Mouse (Mus musculus): ENCODE results near the gene A230050P20Rik. TPM values are rescaled to one million over a fixed set of nuclear protein-coding genes. Genes with fewer than 3 reads are reported as not detected.
A peak's percentile ranks its signal among the peaks of the same experiment; 100 is the strongest.

The A230050P20Rik gene
- polyA plus RNA-seq, 2 experiments, result 4.5 to 25.4 TPM

DNA sequence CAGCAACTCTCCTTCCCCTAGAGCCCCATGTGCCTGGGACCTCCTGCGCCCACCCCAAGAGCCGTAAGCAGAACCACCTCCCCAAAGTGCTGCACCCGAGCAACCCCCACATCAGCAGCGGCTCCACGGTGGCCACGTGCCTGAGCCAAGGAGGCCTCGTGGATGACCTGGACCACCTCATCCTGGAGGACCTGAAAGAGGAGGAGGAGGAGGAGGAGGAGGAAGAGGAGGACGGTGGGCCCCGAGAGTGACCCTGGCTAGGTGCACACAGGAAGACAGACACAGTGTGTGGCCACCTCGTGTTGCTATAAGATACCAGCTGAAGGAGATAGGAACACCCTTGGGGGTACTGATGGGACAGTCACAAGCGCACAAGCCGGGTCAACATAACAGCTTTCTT is 5.1 kb downstream of the A230050P20Rik start:
- ATAC-seq (ENCODE audit: low FRiP score, low read depth) (no peak), DNase-seq (ENCODE audit: low spot score) (no peak)
- H3K9ac ChIP-seq (ENCODE audit: low read depth, low read length, severe bottlenecking), result no peak overlapping the region
- no peak overlapping the region for H3K4me3 ChIP-seq (replicated peaks; ENCODE audit: low read length)
- H3K4me2 ChIP-seq (replicated peaks; ENCODE audit: low read depth, low read length, severe bottlenecking), result no peak overlapping the region
- no peak for TF ChIP-seq POLR2A (IDR thresholded peaks at IDR 0.05; ENCODE audit: borderline replicate concordance, extremely low read depth, insufficient read depth, insufficient read length)
- 82% methylated on average over 12 of the region's 12 CpGs for WGBS
- no peaks in the 10 kb centered on the region for H3K9me3 ChIP-seq (ENCODE audit: control insufficient read depth, low read length)
- no peaks in the 10 kb centered on the region for H3K36me3 ChIP-seq (ENCODE audit: control insufficient read depth, insufficient read depth, low read length)
- no peak overlapping the region for H3K27ac ChIP-seq (replicated peaks; ENCODE audit: low read depth, low read length)
- peaks cover 15% of the 10 kb centered on the region for H3K27me3 ChIP-seq (ENCODE audit: control insufficient read depth, insufficient read depth, low read length)
- H3K4me1 ChIP-seq (ENCODE audit: control insufficient read depth, insufficient read depth, low read length), result no peaks in the 10 kb centered on the region

DNA sequence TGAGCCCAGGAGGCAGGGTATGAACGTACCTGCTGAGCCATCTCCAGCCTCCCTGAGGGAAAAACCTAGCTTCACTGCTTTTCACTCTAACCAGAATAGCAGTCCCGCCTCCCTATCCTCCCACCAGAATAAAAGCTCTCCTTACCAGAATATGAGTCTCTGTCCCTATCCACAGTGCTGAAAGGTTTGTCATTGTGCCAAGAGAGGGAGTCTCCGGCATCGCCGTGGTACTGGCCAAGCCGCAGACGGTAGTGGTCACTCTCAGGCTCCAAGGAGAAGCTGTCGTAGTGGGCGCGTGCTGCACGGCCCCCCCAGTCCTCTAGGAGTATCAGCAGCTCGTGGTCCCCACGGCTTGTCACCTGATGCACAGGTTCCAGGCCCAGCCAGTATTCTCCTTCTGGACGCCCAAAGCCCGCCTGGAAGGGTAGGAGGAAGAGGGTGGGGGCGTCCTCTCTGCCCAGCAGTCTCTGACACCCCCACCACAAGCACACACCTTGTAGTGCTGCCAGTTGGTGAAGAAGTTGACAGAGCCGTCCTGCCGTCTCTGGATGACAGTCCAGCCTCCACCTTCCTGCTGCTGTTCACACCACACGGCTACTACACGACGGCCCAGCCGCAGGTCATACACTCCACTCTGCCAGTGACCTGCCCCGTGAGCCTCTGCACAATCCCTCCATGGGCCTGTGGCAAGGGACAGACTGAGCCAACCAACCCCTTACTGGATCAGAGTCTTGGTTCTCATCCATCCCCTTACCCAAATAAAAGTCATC is 6.8 kb downstream of the A230050P20Rik start:
- 60% methylated on average over 23 of the region's 23 CpGs for WGBS
- Histone ChIP-seq H3K4me3 (replicated peaks; ENCODE audit: low read length) (no peak overlapping the region), H3K36me3 (ENCODE audit: control insufficient read depth, insufficient read depth, low read length) (no peaks in the 10 kb centered on the region), H3K27me3 (ENCODE audit: control insufficient read depth, insufficient read depth, low read length) (no peaks in the 10 kb centered on the region), H3K27ac (replicated peaks; ENCODE audit: low read depth, low read length) (no peak overlapping the region), H3K9me3 (ENCODE audit: control insufficient read depth, low read length) (no peaks in the 10 kb centered on the region), H3K4me2 (replicated peaks; ENCODE audit: low read depth, low read length, severe bottlenecking) (no peak overlapping the region), H3K9ac (ENCODE audit: low read depth, low read length, severe bottlenecking) (no peak overlapping the region), H3K4me1 (ENCODE audit: control insufficient read depth, insufficient read depth, low read length) (no peaks in the 10 kb centered on the region)
- TF ChIP-seq POLR2A (IDR thresholded peaks at IDR 0.05; ENCODE audit: borderline replicate concordance, extremely low read depth, insufficient read depth, insufficient read length), result no peak
- ATAC-seq (ENCODE audit: low FRiP score, low read depth) (no peak), DNase-seq (ENCODE audit: low spot score) (no peak)

DNA sequence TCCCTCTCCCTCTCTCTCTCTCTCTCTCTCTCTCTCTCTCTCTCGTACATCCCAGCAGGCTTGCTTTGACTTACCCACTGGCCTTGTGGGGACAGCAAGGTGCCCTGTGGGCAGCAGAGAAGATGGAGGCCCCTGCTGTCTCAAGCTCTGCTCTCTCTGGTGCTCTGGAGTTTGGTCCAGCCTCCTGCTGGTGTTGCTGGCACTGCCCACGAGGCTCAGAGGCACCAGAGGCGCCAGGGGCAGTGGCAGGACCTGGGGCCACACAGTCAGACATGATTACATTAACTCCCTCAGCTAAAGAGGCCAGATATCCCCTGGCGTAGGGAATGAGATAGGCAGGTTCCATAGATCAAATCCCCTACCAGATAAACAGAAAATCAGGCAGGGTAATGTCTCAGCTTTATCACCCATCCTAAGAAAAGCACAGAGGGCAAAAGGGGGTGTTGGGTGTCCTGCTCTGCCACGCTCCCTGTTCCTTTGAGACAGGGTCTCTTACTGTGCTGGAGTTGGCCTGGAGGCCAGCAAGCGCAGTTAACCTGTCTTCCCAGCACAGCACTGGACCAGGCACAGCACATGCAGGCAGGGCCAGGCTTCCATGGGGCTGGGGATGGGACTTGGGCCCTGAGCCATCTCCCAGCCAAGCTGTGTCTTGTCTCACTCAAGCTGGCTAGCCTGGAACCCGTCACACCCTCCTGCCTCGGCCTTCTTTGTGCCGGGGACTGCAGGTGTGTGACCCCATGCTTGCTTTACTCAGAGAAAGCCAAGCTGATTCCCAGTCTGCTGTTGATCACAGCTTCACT is 8.1 kb downstream of the A230050P20Rik start:
- ATAC-seq (ENCODE audit: low FRiP score, low read depth) (no peak), DNase-seq (ENCODE audit: low spot score) (no peak)
- WGBS, result 62% methylated on average over 9 of the region's 9 CpGs
- TF ChIP-seq POLR2A (IDR thresholded peaks at IDR 0.05; ENCODE audit: borderline replicate concordance, extremely low read depth, insufficient read depth, insufficient read length), result no peak
- no peak overlapping the region for H3K9ac ChIP-seq (ENCODE audit: low read depth, low read length, severe bottlenecking)
- no peaks in the 10 kb centered on the region for H3K27me3 ChIP-seq (ENCODE audit: control insufficient read depth, insufficient read depth, low read length)
- H3K4me2 ChIP-seq (replicated peaks; ENCODE audit: low read depth, low read length, severe bottlenecking), result no peak overlapping the region
- no peaks in the 10 kb centered on the region for H3K36me3 ChIP-seq (ENCODE audit: control insufficient read depth, insufficient read depth, low read length)
- no peaks in the 10 kb centered on the region for H3K4me1 ChIP-seq (ENCODE audit: control insufficient read depth, insufficient read depth, low read length)
- H3K4me3 ChIP-seq (replicated peaks; ENCODE audit: low read length), result no peak overlapping the region
- H3K9me3 ChIP-seq (ENCODE audit: control insufficient read depth, low read length), result no peaks in the 10 kb centered on the region
- H3K27ac ChIP-seq (replicated peaks; ENCODE audit: low read depth, low read length), result no peak overlapping the region

DNA sequence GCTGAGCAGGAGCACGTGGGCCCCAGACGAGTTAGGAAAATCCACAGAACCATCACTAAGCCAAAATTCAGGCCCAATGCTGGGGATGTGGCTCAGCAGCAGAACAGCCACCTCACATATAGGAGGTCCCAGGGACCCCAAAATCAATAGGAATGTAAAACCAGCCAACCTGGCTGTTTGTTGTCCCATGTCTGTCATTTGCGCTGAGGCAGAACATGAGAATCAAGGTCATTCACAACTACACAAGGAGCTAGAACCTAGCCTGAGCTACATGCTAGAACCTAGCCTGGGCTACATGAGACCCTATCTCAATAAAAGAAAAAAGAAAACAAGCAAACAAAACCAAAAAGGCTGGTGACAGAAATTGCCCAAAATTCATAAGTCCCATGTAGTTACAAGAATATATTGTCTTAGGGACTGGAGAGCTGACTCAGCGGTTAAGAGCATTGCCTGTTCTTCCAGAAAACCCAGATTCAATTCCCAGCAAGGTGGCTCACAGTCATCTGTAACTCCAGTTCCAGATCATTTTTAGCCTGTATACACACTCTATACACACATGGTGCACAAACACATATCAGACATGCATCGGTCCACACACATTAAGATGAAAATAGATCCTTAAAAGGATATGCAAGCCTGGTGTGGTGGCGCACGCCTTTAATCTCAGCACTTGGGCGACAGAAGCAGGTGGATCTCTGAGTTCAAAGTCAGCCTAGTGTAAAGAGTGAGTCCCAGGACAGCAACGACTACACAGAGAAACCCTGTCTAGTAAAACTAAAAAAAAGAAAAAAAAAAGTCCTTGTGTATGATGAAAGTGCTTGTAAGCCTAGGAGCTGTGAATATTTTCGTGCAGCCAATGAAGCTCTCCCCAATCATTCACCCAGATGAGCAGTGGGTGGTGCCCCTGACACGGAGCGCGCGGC is 8.9 kb downstream of the A230050P20Rik start:
- Histone ChIP-seq H3K36me3 (ENCODE audit: control insufficient read depth, insufficient read depth, low read length) (no peaks in the 10 kb centered on the region), H3K27me3 (ENCODE audit: control insufficient read depth, insufficient read depth, low read length) (no peaks in the 10 kb centered on the region), H3K9ac (ENCODE audit: low read depth, low read length, severe bottlenecking) (peak overlapping the region; percentile 29; the same call in 1 of the 2 replicates), H3K27ac (replicated peaks; ENCODE audit: low read depth, low read length) (0 out of 2 replicates have a peak overlapping the region, but pooled peaks have one; percentile 88), H3K4me3 (replicated peaks; ENCODE audit: low read length) (peak overlapping the region; percentile 45), H3K4me1 (ENCODE audit: control insufficient read depth, insufficient read depth, low read length) (no peaks in the 10 kb centered on the region), H3K4me2 (replicated peaks; ENCODE audit: low read depth, low read length, severe bottlenecking) (peak overlapping the region; percentile 84), H3K9me3 (ENCODE audit: control insufficient read depth, low read length) (no peaks in the 10 kb centered on the region)
- no peak for DNase-seq (ENCODE audit: low spot score)
- ATAC-seq (ENCODE audit: low FRiP score, low read depth), result no peak; the same call in 1 of the 2 replicates
- no peak; the same call in 1 of the 2 replicates for TF ChIP-seq POLR2A (IDR thresholded peaks at IDR 0.05; ENCODE audit: borderline replicate concordance, extremely low read depth, insufficient read depth, insufficient read length)
- WGBS, result 36% methylated on average over 14 of the region's 14 CpGs

Measured in limb, embryonic 14.5 days (tissue).